Mouse (Mus musculus) neutrophil, adult 5-6 weeks (primary cell): ENCODE measurements around the gene Pigg. TPM values are rescaled to one million over a fixed set of nuclear protein-coding genes. Genes with fewer than 3 reads are reported as not detected.

Source experiments
- ATAC-seq: fragments of 151-379, 151-347 bp; 2 replicates; pipeline ENCODE4 v1.8.0; 2017; ENCODE audit warnings: mild to moderate bottlenecking, moderate TSS enrichment; ENCODE audit not compliant: insufficient number of reproducible peaks, poor library complexity, low FRiP score, severe bottlenecking; ENCODE audit errors: extremely low read depth
- total RNA-seq: library from RNA; stranded (forward); fragments of 200-1000 nt; gene quantifications from 2 replicates; pipeline ENCODE4 v1.2.3, GENCODE M21; 2017

Gene Pigg
- total RNA-seq, 1 experiment from 2014 or later = 5.2 TPM

- ATAC-seq = no peak
Observed at GRCm38 (mm10) chr5:108349511-108350148, 37.2 kb downstream of the Pigg start.

- ATAC-seq = no peak
Observed at GRCm38 (mm10) chr5:108354056-108354455, 41.6 kb downstream of the Pigg start.

GRCm38 (mm10) chr5:108357862-108358261 is 45.5 kb downstream of the Pigg start:
- no peak for ATAC-seq

- no peak for ATAC-seq
Observed at GRCm38 (mm10) chr5:108359491-108359890, 47.1 kb downstream of the Pigg start.

GRCm38 (mm10) chr5:108360211-108360610 is 47.8 kb downstream of the Pigg start:
- no peak for ATAC-seq

GRCm38 (mm10) chr5:108362330-108362729 is 49.9 kb downstream of the Pigg start:
- ATAC-seq = no peak

GRCm38 (mm10) chr5:108366328-108366983 is 54.0 kb downstream of the Pigg start:
- no peak for ATAC-seq

GRCm38 (mm10) chr5:108366984-108367841 is 54.8 kb downstream of the Pigg start:
- no peak for ATAC-seq

- no peak for ATAC-seq
Observed at GRCm38 (mm10) chr5:108367871-108368332, 55.5 kb downstream of the Pigg start, which contains the start of gene Gm42517. Gene Gm42517 (minus strand): TSS chr5:108367922.

GRCm38 (mm10) chr5:108368446-108368845 is 56.0 kb downstream of the Pigg start:
- no peak for ATAC-seq

GRCm38 (mm10) chr5:108368851-108369621 is 56.6 kb downstream of the Pigg start:
- ATAC-seq = no peak

- no peak for ATAC-seq
Observed at GRCm38 (mm10) chr5:108369964-108370363, 57.6 kb downstream of the Pigg start.

GRCm38 (mm10) chr5:108374079-108374478 is 61.7 kb downstream of the Pigg start:
- no peak for ATAC-seq

GRCm38 (mm10) chr5:108376059-108376458 is 63.6 kb downstream of the Pigg start:
- ATAC-seq = no peak

GRCm38 (mm10) chr5:108378346-108378745 is 65.9 kb downstream of the Pigg start:
- ATAC-seq = no peak

GRCm38 (mm10) chr5:108385632-108386031 is 73.2 kb downstream of the Pigg start:
- no peak for ATAC-seq

- no peak for ATAC-seq
Observed at GRCm38 (mm10) chr5:108386449-108386848, 74.0 kb downstream of the Pigg start.

- ATAC-seq = no peak
Observed at GRCm38 (mm10) chr5:108388201-108388600, 75.8 kb downstream of the Pigg start, which contains the start of gene Pde6b. Gene Pde6b (plus strand): TSS chr5:108388391.

- ATAC-seq = no peak
Observed at GRCm38 (mm10) chr5:108389744-108390143, 77.3 kb downstream of the Pigg start.
